Mouse (Mus musculus) adrenal gland, adult 8-10 months (tissue): ENCODE measurements around the gene Slc30a7. TPM values are rescaled to one million over a fixed set of nuclear protein-coding genes. Genes with fewer than 3 reads are reported as not detected.
A peak's percentile ranks its signal among the peaks of the same experiment; 100 is the strongest.
"Not testable (repeated sequence)": the region's sequence is repeated elsewhere in the genome, so short reads cannot be mapped to it uniquely, and the experiment has no call there.

Source experiments
- DNase-seq: peaks from one replicate; pipeline ENCODE4 v3.0.0; 2022
- microRNA-seq, 2 experiments: library from miRNA; unstranded; fragments of <30 nt; microRNA quantifications; one replicate each; pipeline ENCODE4 v1.2.0; 2022
- total RNA-seq, 4 experiments: library from RNA; stranded (reverse); gene quantifications; 2 replicates each; pipeline ENCODE4 v1.2.4; 2022

Gene Slc30a7
- total RNA-seq, 4 experiments from 2014 or later, result 44.6 to 47.6 (median 46.0) TPM

DNA sequence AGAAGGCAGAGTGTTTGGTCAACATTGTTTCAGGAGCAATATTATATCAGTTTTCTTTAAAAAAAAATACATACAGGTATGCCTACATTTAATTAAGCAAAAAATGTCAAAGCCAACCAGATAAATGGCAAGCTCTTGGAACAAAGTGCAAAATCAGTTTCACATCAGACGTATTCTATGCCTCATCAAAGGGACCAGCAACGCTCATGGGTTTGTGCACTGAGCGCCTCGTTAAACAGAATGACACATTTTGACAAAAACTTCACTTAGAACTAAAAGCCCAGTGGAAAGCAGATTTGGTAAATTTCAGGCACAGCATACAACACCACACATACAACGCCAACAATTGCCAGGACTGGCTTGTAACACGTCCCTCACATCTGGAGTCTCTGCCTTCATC lies 62.8 kb downstream of the Slc30a7 start:
- no peak for DNase-seq

DNA sequence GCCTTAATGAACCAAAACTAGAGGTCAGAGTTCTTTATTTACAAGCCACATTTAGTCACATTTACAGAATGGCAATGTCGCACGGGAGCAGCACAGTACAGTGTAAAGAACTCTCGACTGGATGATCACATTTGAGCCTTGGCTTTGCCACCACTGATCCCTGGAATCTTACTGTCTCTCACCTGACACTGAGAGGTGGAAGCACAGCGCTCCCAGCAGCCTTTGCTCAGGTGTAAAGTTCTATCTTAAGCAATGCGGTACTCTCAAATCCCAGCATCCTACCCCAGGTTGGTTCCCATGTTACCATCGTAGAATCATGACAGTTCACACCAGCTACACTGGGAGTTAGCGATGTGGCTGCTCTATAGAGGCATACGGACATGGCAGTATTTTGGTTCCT lies 65.7 kb downstream of the Slc30a7 start:
- no peak for DNase-seq

DNA sequence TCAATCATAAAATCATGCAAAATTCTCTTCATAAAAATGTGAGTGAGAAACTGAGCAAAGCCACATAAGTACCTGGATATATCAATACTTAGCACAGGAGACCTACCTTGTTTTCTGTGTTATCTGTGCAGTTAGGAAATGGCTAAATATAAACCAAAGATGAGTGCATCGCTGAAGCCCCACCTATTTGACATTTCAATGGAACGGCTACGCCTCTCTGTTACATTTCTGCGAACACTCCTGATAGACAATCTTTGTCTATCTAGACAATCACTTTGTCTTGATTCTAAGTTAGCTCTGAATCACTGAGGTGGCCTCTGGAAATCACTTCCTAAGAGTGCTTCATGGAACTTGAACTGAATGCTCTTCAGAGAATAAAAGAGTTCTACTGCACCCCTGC lies 66.7 kb downstream of the Slc30a7 start:
- DNase-seq, result no peak

DNA sequence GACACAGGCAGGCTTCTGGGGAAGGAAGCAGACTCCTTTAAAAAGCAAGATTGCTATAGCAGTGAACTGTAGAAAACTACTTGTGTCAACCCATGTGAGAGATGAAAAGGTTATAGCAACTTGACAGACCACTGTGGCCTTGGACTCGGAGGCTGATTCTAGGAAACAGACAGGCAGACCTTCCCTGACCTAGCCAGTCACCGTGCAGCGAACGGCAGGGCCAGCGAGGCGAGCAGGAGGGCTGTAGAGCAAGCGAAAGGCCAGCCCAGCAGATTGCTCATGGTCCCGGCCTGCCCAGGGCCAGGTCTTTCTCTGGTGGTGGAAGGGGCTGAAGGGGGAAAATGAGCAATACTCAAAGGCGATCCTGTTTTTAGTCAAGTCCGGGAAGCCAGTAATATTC lies 69.4 kb downstream of the Slc30a7 start:
- DNase-seq, result peak; percentile 77

DNA sequence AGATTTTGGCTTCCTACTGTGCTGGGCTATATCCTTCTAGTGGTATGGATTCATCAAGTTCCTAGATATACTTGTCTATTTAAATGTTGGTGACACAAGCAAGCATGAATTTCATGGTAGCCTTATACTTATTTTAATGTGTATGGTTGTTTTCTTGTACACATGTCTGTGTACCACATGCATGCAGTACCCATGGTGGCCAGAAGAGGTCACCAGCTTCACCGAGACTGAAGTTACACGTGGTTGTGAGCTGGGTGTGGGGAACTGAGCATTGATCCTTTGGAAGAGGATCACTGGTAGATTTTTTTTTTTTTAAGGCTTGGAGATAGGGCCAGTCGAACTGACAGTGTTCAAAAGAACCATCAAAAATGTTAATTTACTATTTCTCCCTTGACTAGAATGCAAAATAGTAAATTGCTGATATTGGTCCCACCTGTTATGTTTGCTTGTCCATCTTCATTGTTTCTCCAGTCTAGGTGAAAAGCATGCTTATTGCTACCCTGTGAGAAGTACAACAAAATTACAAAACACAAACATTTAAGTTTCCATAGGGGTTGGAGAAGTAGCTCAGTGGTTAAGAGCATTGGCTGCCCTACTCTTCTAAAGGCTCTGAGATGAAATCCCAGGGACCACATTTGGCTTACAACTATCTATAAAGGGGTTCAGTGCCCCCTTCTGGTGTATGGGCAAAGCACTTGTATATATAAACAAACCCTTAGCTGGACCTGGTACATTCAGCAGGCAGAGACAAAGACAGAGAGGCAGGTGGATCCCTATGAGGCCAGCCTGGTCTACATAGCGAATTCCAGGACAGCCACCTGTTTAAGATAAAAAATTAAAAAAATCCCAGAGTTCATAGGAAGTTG lies 70.2 kb downstream of the Slc30a7 start:
- no peak for DNase-seq

DNA sequence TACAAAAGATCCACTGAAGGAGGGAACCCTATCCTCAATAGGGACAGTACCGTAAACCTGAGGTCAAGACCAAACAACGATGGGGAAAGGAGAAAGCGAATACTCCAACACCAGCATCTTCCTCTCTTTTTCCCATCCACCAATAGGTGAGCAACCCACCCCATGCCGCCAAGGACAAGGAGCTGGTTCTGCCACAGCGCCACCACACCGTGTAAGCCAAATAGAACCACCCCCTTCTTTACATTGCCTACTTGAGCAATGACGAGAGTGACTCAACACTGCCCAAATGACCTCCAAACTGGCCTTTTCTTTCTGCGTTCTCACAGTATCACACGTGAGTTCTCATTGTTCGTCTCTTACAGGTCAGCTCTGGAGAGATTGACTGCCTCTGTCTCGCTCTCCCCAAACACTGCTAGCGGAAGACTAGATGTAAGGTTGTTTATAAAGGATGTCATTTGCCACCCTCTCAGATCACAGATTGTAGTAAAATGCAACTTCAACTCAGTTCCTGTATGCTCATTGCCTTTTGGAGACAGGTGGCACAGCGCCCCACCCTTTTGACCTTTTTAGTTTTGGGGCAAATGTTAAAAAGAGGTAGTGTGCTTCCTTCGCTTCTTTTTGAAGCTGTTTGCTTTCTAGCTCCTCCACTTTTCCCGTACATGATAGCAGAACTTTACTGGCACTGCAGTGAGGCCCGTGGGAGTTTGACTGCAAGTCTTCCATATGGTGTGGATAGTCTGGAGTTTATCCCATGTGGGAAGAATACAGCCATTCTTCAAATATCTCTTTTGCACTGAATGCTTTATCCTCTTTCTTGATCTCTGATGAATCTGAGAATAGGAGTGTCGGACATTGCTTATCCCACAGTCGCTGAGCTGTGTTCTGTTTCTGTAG lies 73.7 kb downstream of the Slc30a7 start:
- no peak for DNase-seq

DNA sequence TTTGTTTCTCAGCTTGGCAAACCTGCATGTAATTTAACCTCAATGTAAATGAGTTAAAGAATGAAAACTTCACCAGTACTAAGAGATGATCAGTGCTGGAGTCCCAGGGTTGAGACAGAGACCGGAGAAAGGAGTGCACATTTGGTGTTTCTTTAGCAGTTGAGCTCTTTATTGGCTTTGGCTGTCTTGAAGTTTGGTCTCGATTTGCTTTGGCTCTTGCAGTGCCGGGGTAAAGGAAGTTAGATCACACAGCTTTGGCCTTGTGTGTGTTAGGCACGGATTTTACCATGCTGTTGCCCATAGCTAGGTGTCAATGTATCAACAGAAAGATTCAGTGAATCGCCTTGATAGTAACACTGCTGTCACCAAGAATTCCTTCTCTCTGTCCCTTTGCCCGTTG lies 75.5 kb downstream of the Slc30a7 start:
- DNase-seq, result no peak

DNA sequence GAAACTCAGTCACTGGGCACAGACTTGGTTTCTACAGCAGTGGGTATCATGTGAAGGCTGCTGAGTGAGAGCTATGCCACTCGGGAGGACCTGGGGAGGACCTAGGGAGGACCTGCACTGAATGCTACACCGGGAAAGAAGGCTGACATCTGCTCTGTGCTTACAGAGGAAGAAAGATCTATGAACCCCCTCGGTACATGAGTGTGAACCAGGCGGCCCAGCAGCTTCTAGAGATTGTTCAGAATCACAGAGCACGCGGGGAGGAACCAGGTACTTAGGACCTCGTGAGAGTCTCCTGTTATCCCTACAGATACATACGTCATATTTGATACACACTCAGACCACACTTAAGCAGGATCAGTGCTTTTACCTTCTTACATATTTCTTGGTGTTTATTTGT lies 80.7 kb downstream of the Slc30a7 start:
- DNase-seq, result no peak

DNA sequence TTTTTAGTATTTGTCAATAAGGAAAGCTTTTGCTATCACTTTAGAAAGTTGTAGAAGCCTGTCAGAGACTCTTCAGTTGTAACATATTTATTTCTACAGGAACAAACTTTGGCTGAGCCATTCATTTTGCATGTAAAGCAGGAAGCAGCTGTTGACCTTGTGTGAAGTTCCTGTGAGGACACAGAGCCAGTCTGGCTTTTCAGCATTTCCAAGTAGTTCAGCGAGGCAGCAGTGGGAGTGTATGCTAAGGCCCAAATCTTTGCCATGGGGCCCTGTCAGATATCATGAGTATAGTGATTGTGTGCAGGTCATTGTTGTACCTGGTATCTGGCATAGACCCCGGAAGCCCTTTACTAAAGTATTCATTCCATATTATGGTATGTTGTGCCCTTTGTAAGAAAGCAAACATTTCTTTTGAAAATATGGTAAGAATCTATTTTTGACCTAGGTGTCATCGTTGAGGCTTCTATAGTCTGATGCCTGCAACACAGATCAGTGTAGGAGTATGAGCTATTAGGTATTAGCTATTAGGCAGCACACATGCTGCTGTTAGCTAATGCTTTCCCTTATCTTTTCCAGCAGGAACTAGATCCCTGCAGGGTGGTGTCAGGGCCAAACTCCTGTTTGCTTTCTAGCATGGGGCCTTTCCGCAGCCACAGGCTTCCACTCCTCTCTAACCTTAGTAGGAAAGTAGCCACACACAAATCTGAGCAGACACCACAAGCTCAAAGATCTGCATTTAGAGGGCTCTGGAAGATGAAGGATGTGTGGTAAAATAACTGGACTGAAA lies 82.6 kb downstream of the Slc30a7 start:
- peak; percentile 14 for DNase-seq

DNA sequence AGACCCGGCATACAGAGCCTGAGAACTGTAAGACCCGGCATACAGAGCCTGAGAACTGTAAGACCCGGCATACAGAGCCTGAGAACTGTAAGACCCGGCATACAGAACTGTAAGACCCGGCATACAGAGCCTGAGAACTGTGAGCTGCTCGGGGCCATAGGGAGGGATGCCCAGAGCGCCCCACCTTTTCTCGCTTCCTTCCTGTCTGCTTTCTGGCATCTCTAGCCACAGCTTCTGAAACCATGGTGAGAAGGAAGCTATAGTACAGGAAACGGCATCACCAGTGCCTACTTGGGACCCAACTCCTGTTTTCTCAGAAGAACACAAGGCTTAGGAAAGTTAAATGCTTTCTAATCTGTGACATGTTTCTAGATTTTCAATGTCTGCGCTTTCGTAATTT lies 99.8 kb downstream of the Slc30a7 start:
- DNase-seq, result not testable (repeated sequence)

DNA sequence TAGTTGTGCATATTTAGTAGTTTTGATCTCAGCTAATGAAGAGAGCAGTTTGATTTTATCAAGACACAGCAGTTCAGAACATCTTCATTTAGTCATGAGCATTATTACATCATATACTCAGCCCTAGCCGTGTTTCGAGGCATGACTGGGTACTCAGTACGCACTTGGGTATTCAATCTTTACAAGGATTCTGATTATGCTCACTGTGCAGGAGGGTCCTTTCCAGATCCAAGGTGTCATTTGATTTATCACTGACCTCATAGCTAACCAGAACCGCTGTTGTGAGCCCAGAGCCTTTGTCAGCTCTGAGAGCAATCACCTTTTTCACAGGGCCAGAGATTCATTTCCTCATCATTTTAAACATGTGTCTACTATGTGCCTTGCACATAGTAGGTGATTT lies 101.6 kb downstream of the Slc30a7 start:
- DNase-seq, result no peak

DNA sequence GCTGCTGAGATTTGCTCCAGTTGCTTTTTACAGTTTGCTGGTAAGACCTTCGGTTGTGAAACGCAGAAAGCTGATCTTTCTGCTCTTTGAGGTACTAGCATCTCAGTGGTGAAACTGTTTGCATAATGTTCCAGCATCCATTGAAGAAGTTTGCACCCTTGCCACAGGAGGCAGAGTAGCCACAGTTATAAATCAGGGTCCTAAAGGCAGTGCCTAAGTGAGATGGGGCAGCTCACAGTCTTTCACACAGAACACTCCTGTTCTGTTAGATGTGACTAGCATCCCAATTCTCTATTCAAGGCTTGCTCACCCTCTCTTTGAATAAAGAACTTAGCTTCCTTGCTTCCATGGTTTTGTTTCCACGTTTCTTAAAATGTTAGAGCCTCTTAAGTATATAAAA lies 102.1 kb downstream of the Slc30a7 start:
- DNase-seq, result no peak

DNA sequence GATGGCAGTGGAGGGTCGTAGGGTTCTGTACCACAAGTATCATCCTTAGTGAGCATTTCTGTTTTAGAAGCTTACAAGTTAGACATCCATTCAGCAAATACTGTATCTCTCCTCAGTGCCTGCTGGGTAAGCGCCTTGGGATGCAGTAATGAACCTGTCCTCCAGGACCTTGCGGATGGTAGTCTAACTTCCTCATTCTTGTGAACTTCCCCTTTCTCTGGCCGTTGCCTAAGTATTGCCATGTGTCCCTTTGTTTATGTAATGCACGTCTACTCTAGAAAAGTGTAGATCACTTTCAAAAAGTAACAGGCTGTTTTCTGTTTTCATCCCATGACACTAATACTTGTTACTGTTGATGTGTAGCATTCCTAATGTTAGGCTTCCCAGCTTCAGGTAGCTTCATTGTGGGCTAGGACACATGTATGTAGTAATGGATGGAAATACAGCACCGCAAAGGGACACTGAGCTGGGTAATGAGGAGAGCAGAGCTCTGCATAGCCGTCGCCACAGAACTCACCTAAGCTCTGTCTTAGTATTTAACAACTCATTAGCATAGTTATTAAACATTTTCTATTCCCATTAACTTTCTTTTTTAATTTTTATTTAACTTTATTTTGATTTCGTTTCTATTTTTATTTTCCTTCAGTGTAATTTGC lies 104.8 kb downstream of the Slc30a7 start:
- no peak for DNase-seq

DNA sequence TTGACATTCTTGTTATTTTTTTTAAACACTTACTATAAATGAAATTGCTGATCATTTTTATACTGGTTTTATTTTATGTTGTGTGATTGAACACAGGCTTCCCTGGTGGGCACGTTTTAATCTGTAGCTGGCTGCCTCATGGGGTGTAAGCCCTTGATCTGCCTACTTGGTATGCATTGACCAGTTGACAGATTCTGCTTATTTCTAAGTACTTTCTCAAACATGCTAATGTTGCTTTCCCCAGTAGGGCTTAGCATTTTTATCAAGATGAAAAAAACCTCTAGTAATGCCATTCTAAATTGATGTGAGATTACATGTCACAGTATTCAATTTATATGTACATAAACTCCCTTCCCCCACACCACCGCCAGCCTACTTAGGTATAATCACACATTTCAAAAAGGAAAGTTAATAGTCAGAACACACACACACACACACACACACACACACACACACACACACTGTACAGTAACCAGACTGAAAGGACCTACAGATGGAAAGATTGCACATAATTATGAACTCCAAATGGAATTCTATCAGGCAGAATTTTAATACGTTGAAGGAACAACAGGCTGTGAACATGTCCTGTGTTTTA lies 108.8 kb downstream of the Slc30a7 start:
- no peak for DNase-seq

DNA sequence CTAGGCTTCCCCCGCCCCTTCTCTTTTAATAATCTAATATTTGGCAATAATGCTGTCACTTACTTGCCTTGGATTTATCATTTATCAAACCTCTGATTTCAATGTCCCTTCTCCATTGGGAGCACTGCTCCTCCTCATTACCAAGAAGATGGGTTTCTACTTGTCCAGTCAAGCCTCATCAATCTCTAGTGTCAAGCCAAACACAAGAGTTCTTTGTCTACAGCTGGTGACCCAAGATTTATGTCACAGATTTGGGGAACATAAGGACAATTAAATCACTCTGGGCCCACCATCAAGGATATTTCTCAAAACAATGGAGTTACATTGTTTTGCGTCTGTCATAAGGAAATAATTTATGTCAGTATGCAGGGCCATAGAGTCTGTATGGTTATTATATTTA lies 114.0 kb downstream of the Slc30a7 start:
- DNase-seq, result no peak

DNA sequence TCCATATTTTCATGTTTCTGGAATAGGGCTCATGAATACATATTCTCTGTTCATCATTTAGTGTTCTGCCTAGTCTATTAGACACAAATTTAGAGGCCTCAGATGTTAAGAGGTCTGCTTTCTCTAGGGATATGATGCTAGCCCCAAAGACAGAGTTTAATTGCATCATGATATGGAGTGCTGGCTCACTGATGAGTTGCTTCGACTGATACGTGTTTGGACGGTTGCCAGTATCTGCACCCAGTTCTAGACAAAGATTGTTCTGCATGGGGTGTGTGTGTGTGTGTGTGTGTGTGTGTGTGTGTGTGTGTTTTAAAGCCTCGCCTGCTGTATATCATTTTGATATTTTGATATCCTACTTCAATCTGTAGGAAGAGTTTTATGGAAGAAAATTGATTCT lies 114.9 kb downstream of the Slc30a7 start:
- no peak for DNase-seq

Small RNAs within 50 kb of the gene (microRNA-seq; reads per million reads assigned to microRNA genes)
- 0 reads per million in 2 experiments for gene Mir669n

Other genes with a start within 250 kb of the Slc30a7 start
- 10 to 100 TPM; 19.4 to 27.2 (median 21.3) TPM for gene Dph5, start 119.6 kb downstream of the Slc30a7 start, total RNA-seq
- gene Extl2, start 56 bp upstream of the Slc30a7 start, total RNA-seq, result 10 to 100 TPM; 23.5 to 26.9 (median 26.2) TPM
- gene Vcam1, start 122.3 kb upstream of the Slc30a7 start, total RNA-seq, result 10 to 100 TPM; 13.1 to 31.7 (median 24.2) TPM
- gene Gpr88, start 246.1 kb upstream of the Slc30a7 start, total RNA-seq, result 1 to 10 TPM in 2 of 4 experiments, under 1 TPM in 2; 0.45 to 1.7 (median 0.94) TPM